In genomic region chr5:121131801-121132200, GRCm38 (mm10) we compare ENCODE assay signal across 19 mouse cellular contexts. TPM values are rescaled to one million over a fixed set of nuclear protein-coding genes. Genes with fewer than 3 reads are reported as not detected.
A peak's percentile ranks its signal among the peaks of the same experiment; 100 is the strongest.
DNase-seq lines count a peak whose midpoint lies in the region; ATAC-seq and TF ChIP-seq lines count a peak whose summit lies in the region.
"Had no signal": no experiment of that assay in that cellular context is flagged by ENCODE, and none has a peak within 500 bp of the region (broad histone marks: within the 10 kb centered on the region; RNA-seq: fewer than 3 reads in every experiment).

No protein-coding gene starts in this region.

- WGBS in kidney, adult 2 months, result 66% methylated on average over 3 of the region's 3 CpGs
- 81% methylated on average over 3 of the region's 3 CpGs for WGBS in kidney, embryonic 16.5 days
- WGBS in kidney, embryonic 14.5 days, result 88% methylated on average over 3 of the region's 3 CpGs

- H3K9ac ChIP-seq in kidney, embryonic 16.5 days (replicated peaks; ENCODE audit: low read length), result no peak overlapping the region
- H3K9ac ChIP-seq in kidney, embryonic 14.5 days (ENCODE audit: low read depth, low read length), result no peak overlapping the region
- H3K9ac ChIP-seq: embryonic facial prominence, embryonic 13.5 days; embryonic facial prominence, embryonic 15.5 days; forebrain, embryonic 12.5 days had no signal

- H3K4me1 ChIP-seq in kidney, adult 2 months (ENCODE audit: control insufficient read depth, insufficient read depth, low read length), result peaks cover 7% of the 10 kb centered on the region; the same call in 1 of the 2 replicates
- no peaks in the 10 kb centered on the region for H3K4me1 ChIP-seq in kidney, embryonic 16.5 days (ENCODE audit: insufficient read depth, low read length)
- H3K4me1 ChIP-seq in kidney, embryonic 14.5 days (ENCODE audit: control insufficient read depth, insufficient read depth, low read length), result no peaks in the 10 kb centered on the region
- H3K4me1 ChIP-seq: embryonic facial prominence, embryonic 13.5 days; embryonic facial prominence, embryonic 15.5 days; forebrain, embryonic 10.5 days; forebrain, embryonic 12.5 days had no signal

- H3K36me3 ChIP-seq in kidney, adult 2 months (ENCODE audit: control insufficient read depth, insufficient read depth, low read length), result peaks cover 5% of the 10 kb centered on the region
- peaks cover 48% of the 10 kb centered on the region for H3K36me3 ChIP-seq in kidney, embryonic 16.5 days (ENCODE audit: insufficient read depth, low read length)
- peaks cover 54% of the 10 kb centered on the region for H3K36me3 ChIP-seq in kidney, embryonic 14.5 days (ENCODE audit: control insufficient read depth, insufficient read depth, low read length)

- no peak overlapping the region for H3K27ac ChIP-seq in kidney, adult 2 months (ENCODE audit: insufficient read depth, low read depth, low read length)
- no peak overlapping the region for H3K27ac ChIP-seq in kidney, embryonic 16.5 days (ENCODE audit: low read length)
- no peak overlapping the region for H3K27ac ChIP-seq in kidney, embryonic 14.5 days (ENCODE audit: low read depth, low read length)
- H3K27ac ChIP-seq: embryonic facial prominence, embryonic 13.5 days; embryonic facial prominence, embryonic 15.5 days; forebrain, embryonic 10.5 days; forebrain, embryonic 12.5 days had no signal

- H3K9me3 ChIP-seq in kidney, embryonic 16.5 days (ENCODE audit: low read length), result no peaks in the 10 kb centered on the region
- no peaks in the 10 kb centered on the region for H3K9me3 ChIP-seq in kidney, embryonic 14.5 days (ENCODE audit: control insufficient read depth, low read length)
- H3K9me3 ChIP-seq: embryonic facial prominence, embryonic 13.5 days; embryonic facial prominence, embryonic 15.5 days; forebrain, embryonic 10.5 days; forebrain, embryonic 12.5 days had no signal

- peak; percentile 51 for DNase-seq in kidney, adult 2 months
- peak; percentile 59 for DNase-seq in kidney, adult 9 months
- DNase-seq: adrenal gland, adult 2 months; adrenal gland, postnatal 10 days; adrenal gland, postnatal 25 days; cerebellum, adult 11 months; cerebellum, adult 18-20 months; cerebellum, adult 8-10 months; cerebellum, postnatal 36 days; embryo, embryonic 11 days had no signal

- H3K4me2 ChIP-seq in kidney, embryonic 16.5 days (replicated peaks; ENCODE audit: low read depth, low read length), result no peak overlapping the region
- no peak overlapping the region for H3K4me2 ChIP-seq in kidney, embryonic 14.5 days (replicated peaks; ENCODE audit: low read depth, low read length)
- H3K4me2 ChIP-seq: embryonic facial prominence, embryonic 13.5 days; embryonic facial prominence, embryonic 15.5 days; forebrain, embryonic 12.5 days had no signal

- no peak for TF ChIP-seq POLR2A in kidney, adult 2 months (IDR thresholded peaks at IDR 0.05; ENCODE audit: low read depth, low read length)

- no peak for ATAC-seq in kidney, embryonic 16.5 days (ENCODE audit: low FRiP score, low TSS enrichment)
- ATAC-seq in kidney, embryonic 14.5 days (ENCODE audit: low FRiP score, low TSS enrichment), result no peak
- ATAC-seq: forebrain, embryonic 14.5 days; forebrain, embryonic 16.5 days had no signal

- no peak overlapping the region for H3K4me3 ChIP-seq in kidney, adult 2 months (ENCODE audit: insufficient read depth, low read depth, low read length)
- no peak overlapping the region for H3K4me3 ChIP-seq in kidney, embryonic 16.5 days (ENCODE audit: low read length)
- no peak overlapping the region for H3K4me3 ChIP-seq in kidney, embryonic 14.5 days (ENCODE audit: low read length)
- H3K4me3 ChIP-seq: embryonic facial prominence, embryonic 13.5 days; embryonic facial prominence, embryonic 15.5 days; erythroblast, embryonic 14.5 days; forebrain, embryonic 10.5 days; forebrain, embryonic 12.5 days had no signal

- TF ChIP-seq CTCF in kidney, adult 2 months (conservative IDR thresholded peaks at IDR 0.05; ENCODE audit: insufficient read depth, insufficient read length, low read depth, low read length), result no peak

- H3K27me3 ChIP-seq in kidney, adult 2 months (replicated peaks; ENCODE audit: control insufficient read depth, insufficient read depth, low read length), result no peaks in the 10 kb centered on the region
- no peaks in the 10 kb centered on the region for H3K27me3 ChIP-seq in kidney, embryonic 16.5 days (ENCODE audit: insufficient read depth, low read length)
- no peaks in the 10 kb centered on the region for H3K27me3 ChIP-seq in kidney, embryonic 14.5 days (ENCODE audit: control insufficient read depth, insufficient read depth, low read length)
- H3K27me3 ChIP-seq: embryonic facial prominence, embryonic 13.5 days; embryonic facial prominence, embryonic 15.5 days; forebrain, embryonic 12.5 days had no signal

RNA-seq across cellular contexts. Expression of gene Ptpn11, which starts 59.4 kb away (rescaled TPM):
- polyA plus RNA-seq in kidney, adult 2 months (2012; rRNA removed), result 29.5 and 32.4 TPM in 2 replicates
- 17.0 and 19.1 TPM in 2 replicates for polyA plus RNA-seq in kidney, embryonic 16.5 days (2015; fragmentation: Nextera tagmentation; extraction: Ambion mirVana)
- 21.2 and 26.5 TPM in 2 replicates for polyA plus RNA-seq in kidney, embryonic 14.5 days (2014; fragmentation: Nextera tagmentation; extraction: Ambion mirVana)
